Mouse (Mus musculus) kidney, adult 9 months (tissue): ENCODE measurements around the gene Ddx4.

ENCODE experiments used
- DNase-seq: peaks from one replicate; pipeline ENCODE4 v3.0.0; 2022

Gene Ddx4

GRCm38 (mm10) chr13:112652205-112652604, at the start of gene Ddx4:
TSS of gene Ddx4 (minus strand) at chr13:112652475.
- DNase-seq: no peak

GRCm38 (mm10) chr13:112701256-112701655, 49.0 kb upstream of the Ddx4 start:
- DNase-seq: no peak

- no peak for DNase-seq
Measured at GRCm38 (mm10) chr13:112695526-112696240, 43.4 kb upstream of the Ddx4 start.

- DNase-seq: no peak
Measured at GRCm38 (mm10) chr13:112692870-112693553, 40.7 kb upstream of the Ddx4 start.

- DNase-seq: no peak
Measured at GRCm38 (mm10) chr13:112686155-112686554, 33.9 kb upstream of the Ddx4 start.

GRCm38 (mm10) chr13:112683970-112684369, 31.7 kb upstream of the Ddx4 start:
- no peak for DNase-seq

- DNase-seq: no peak
Measured at GRCm38 (mm10) chr13:112683312-112683711, 31.0 kb upstream of the Ddx4 start.

GRCm38 (mm10) chr13:112678154-112678553, 25.9 kb upstream of the Ddx4 start:
- no peak for DNase-seq

GRCm38 (mm10) chr13:112673899-112674447, 21.7 kb upstream of the Ddx4 start:
- peak; percentile 71 for DNase-seq

- DNase-seq: no peak
Measured at GRCm38 (mm10) chr13:112672797-112673196, 20.5 kb upstream of the Ddx4 start.

- DNase-seq: no peak
Measured at GRCm38 (mm10) chr13:112671708-112672107, 19.4 kb upstream of the Ddx4 start.

GRCm38 (mm10) chr13:112667215-112667614, 14.9 kb upstream of the Ddx4 start:
- DNase-seq: no peak

GRCm38 (mm10) chr13:112666433-112667024, 14.3 kb upstream of the Ddx4 start:
- DNase-seq: no peak

- DNase-seq: no peak
Measured at GRCm38 (mm10) chr13:112661687-112662086, 9.4 kb upstream of the Ddx4 start.

GRCm38 (mm10) chr13:112660574-112661381, 8.5 kb upstream of the Ddx4 start, which contains the start of gene Slc38a9:
TSS of gene Slc38a9 (plus strand) at chr13:112660751.
- peak; percentile 96 for DNase-seq

- no peak for DNase-seq
Measured at GRCm38 (mm10) chr13:112659986-112660573, 7.8 kb upstream of the Ddx4 start.

GRCm38 (mm10) chr13:112651183-112651582, 1.1 kb downstream of the Ddx4 start:
- DNase-seq: no peak

- DNase-seq: no peak
Measured at GRCm38 (mm10) chr13:112645529-112646186, 6.6 kb downstream of the Ddx4 start.

- no peak for DNase-seq
Measured at GRCm38 (mm10) chr13:112644996-112645395, 7.3 kb downstream of the Ddx4 start.

GRCm38 (mm10) chr13:112642897-112643296, 9.4 kb downstream of the Ddx4 start:
- no peak for DNase-seq

- no peak for DNase-seq
Measured at GRCm38 (mm10) chr13:112639111-112639510, 13.2 kb downstream of the Ddx4 start.

- DNase-seq: no peak
Measured at GRCm38 (mm10) chr13:112636498-112636897, 15.8 kb downstream of the Ddx4 start.
